Mouse (Mus musculus) G1E (cell line): Measurements from ENCODE around the gene Lrrn3.

Source experiments
- CTCF ChIP-seq: IDR thresholded peaks from 2 replicates; pipeline ENCODE4 v1.5.1; 2012; ENCODE audit warnings: low read depth, low read length, inconsistent platforms, mixed read lengths
- GATA1 ChIP-seq: IDR thresholded peaks from 2 replicates; pipeline ENCODE4 v1.6.1; 2012; ENCODE audit warnings: borderline replicate concordance, low read length, inconsistent platforms, mixed read lengths
- POLR2AphosphoS5 ChIP-seq: IDR thresholded peaks from 2 replicates; pipeline ENCODE4 v1.6.1; 2012; ENCODE audit warnings: low read depth, low read length, inconsistent platforms; ENCODE audit not compliant: insufficient replicate concordance
- TAL1 ChIP-seq: conservative IDR thresholded peaks from 2 replicates; pipeline ENCODE4 v1.6.1; 2012; ENCODE audit warnings: low read depth, low read length, inconsistent platforms, mixed read lengths

DNA sequence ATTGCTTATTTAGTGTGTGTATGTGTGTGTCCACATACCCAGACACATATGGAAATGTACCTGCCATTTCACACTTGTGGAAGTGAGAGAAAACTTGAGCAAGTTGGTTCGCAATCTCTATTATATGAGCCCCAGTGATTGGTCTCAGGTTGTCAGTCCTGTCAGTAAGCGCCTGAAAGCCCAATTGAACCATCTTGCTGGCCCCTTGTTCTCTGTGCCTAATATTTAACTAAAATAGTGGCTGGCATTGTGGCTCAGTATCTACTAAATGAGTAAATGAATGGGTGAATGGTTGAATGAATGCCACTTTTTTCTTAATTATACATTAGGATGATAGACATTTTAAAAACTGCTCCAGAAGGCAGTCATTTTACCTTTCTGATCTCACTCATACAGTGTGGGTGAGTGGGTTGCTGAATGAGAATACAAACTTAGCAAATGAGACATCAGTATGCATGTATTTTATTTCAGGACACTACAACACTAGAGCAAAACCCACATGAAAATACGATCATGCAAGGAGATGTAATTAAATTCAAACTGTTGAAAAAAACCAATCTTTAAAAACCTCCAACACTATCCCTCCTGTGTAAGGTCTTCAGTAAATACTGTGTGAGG lies 17.7 kb downstream of the Lrrn3 start:
- no peak for TF ChIP-seq CTCF
- no peak for TF ChIP-seq GATA1
- no peak for TF ChIP-seq TAL1
- TF ChIP-seq POLR2AphosphoS5, result no peak
